Mouse (Mus musculus) heart, adult 8-10 months (tissue): ENCODE measurements at regions not wholly inside any gene's neighbourhood (a gene's known extent, or its start where the extent isn't known, plus 50 kb on each side); places are given as distances from the start of the nearest gene placed in this dataset.

Experiments
- DNase-seq: peaks from one replicate; pipeline ENCODE4 v3.0.0; 2022; ENCODE audit warnings: low spot score

- DNase-seq, result peak; percentile 59
Observed at GRCm38 (mm10) chr2:61453490-61454281, 124.7 kb upstream of the Tank start.

DNA sequence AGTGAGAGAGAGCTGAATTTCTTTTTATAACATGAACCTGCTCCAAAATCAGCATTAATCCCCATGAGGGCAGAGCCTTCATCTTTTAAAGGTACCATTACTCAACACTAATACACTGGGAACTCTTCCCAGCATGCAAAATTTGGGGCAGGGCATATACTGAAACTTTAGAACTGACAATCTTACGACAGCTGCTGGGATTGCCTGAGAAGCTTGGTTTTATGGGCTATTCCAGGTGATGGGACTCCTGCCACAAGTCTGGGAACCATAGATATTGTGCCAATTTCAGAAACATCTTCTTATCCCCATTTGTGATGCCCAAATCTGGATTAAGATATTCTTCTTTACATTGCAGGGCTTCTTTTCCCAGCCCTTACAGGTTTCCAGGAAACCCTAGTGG is 125.8 kb upstream of the Tank start:
- no peak for DNase-seq

DNA sequence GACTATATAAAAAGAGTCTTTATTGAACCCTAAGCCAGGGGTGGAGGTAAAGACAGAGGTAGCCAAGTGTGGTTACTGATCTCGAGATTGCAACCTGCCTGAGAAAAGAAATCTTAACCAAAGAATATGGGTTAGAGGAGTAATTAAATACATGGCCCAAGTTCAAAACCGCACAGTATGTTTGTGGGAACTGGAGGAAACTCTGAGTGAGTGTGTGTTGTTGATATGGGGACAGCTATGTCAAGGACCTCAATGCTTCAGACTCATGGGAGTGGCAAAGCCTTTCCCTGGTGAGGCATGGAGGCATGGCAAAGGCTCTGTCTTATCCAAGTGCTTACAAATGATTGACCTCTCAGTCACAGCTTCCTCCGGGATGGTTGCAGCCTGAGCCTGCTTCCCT is 127.7 kb upstream of the Tank start:
- no peak for DNase-seq

- no peak for DNase-seq
Observed at GRCm38 (mm10) chr2:61436591-61436990, 141.8 kb upstream of the Tank start.

DNA sequence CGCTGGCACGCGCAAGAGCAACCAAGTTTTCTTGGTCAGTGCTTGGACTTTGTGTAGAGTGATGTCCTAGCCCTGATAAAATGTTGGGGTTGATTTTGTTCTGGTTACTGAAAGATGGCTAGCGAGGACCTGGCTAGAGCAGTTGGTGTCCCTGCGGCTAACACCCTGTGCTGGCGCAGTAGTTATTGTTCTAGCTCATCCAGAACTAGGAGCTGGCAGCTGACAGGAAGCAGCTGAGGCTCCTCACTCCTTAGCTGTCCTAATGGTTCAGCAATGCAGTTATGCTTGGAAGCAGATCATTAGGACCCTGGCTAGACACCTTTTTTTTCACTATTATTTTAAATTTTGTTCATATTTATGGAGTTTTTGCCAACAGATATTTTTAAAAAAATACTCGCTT is 170.5 kb upstream of the Tank start:
- no peak for DNase-seq

DNA sequence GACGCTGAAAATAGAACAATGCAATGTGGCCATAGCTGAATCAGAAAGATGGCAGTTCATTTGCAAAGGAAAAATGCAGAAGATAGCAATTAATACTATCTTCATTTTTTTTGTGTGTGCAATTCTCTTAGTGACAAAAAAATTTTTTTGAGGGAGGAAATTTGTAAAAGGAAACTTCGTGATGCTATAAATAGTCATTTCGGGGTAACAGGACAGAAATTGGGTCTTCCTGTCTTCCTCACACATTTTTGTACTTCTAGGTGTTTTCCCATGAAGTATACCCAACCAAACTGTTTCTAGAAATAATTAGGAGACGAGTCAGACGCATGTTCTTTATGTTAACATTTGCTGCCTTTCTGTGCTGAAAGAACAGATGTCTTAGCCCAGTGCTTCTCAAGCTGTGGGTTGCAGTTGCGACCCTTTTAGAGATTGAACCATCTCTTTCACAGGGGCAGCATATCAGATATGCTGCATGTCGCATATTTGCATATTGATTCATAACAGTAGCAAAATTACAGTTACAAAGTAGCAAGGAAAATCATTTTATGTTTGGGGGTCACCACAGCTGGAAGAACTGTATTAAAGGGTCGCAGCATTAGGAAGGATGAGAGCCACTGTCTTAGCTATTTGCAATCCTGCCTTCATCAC is 172.2 kb upstream of the Tank start:
- DNase-seq, result no peak

DNA sequence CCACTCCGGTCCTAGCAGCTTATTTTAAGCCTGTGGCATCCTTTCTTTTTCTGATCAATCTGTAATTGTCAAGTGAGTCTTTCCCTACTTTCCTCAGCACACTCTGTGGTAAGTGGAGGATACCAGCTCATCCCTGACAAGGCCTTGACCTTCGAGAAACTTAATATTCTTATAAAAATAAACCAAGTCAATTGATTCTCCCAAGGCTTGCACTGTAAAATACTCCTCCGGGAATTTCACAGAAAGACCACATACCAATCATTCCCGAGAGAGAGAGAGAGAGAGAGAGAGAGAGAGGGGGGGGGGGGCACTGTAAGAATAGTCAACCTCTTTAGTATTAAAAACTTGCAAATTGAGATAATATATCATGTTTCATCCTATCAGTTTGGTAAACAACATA is 173.1 kb upstream of the Tank start:
- DNase-seq, result no peak

- DNase-seq, result no peak
Observed at GRCm38 (mm10) chr2:61402588-61403487, 175.5 kb upstream of the Tank start.

DNA sequence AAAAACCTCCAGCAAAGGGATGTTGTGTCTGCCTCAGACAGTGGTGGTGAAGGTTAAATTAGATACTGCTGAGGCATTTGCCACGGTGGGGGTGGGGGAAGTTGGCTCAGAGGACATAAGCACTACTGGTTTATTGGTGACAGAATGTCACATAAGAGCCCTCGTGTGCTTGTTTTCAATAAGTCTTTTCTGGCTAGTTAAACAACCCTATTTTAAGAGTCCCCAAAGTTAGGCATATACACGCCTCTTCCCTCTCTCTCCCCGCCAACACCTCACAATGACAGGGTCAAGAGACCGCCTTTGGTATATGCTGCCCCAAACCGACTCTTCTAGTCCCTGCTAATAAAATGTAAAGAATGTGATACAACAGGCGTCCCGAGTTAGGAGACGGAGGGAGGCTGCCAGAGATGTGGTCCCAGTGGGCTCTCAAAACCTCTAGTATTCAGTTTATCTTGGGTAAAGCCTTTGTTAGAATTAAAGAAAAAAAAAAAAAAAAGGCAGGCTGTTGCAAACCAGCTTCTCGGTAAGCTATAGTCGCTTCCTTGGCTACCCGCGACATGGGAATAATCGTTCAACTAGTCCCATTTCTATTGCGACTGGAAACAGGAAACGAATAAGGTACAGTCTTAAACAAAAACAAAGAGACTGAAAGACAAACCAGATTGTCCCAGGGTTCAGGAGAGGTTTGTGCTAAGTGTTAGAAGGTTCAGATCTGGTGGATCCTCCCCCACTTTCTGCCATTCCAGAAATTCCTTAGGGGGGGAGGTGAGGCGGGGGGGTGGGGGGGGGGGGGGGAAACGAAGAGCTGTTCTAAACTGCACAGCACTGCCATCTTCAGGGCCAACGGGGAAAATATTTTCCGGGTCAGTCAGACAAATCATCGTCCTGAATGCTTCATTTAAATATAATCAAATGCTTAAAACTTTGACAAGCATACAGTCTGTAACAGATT is 176.5 kb upstream of the Tank start:
- peak; percentile 77 for DNase-seq

- DNase-seq, result no peak
Observed at GRCm38 (mm10) chr2:61398633-61399032, 179.8 kb upstream of the Tank start.

- DNase-seq, result no peak
Observed at GRCm38 (mm10) chr2:61389622-61390021, 188.8 kb upstream of the Tank start.

- no peak for DNase-seq
Observed at GRCm38 (mm10) chr2:61389207-61389606, 189.2 kb upstream of the Tank start.

- no peak for DNase-seq
Observed at GRCm38 (mm10) chr2:61387561-61387960, 190.8 kb upstream of the Tank start.

DNA sequence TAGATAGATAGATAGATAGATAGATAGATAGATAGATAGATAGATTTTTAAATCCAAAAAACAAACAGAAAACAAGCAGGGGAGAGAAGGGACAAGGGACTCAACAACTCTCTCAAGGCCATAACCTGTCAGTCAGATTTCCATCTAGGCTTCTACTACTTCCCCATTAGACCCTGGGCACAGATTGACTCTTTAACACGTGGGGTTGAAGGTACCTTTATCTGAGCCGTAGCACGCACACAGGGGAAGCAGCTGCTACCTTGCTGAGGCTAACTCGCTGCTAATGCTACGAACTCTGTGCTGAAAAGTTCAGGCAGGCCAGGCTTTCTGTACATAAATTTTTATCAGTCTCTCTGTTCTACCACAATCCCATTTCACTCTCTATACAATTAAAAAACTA is 191.4 kb upstream of the Tank start:
- DNase-seq, result no peak

- no peak for DNase-seq
Observed at GRCm38 (mm10) chr2:61384467-61384866, 193.9 kb upstream of the Tank start.

- DNase-seq, result no peak
Observed at GRCm38 (mm10) chr2:61383744-61384295, 194.6 kb upstream of the Tank start.

DNA sequence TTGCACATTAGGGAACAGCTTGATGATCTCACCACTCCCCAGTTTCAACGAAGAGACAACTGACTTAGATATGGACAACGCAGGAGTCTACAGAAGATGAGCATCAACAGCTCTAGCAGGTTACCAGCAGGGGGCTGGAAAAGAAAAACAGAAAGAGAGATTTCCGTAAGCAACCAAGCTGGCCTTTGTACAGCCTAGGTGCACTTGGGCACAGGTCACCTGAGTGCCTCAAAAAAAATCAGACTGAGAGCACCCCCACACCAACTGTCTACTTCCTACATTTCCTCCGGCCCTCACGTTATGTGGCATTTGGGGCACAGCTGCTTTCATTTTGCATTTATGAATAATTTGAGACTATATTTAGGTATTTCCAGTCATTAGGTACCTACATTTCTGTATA is 199.3 kb upstream of the Tank start:
- no peak for DNase-seq

GRCm38 (mm10) chr2:61378297-61378696 is 200.1 kb upstream of the Tank start:
- no peak for DNase-seq

DNA sequence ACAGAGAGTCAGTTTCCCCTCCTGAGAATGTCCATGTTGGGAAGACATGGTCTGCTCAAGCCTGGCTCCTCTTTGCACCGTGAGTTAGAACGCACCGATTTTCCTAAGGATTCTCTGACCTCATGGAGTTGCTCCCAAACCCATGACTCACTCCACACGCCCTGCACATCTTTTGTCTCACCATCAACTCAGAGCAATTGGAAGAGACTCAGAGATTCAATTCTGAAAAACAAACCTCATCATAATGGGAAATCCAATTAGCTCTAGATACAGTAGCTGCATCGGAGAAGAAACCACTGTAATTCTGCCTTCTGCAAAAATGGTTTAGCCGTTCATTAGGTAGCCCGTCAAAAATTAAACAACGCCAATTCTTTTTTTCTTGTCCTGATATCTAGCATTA is 200.6 kb upstream of the Tank start:
- no peak for DNase-seq

DNA sequence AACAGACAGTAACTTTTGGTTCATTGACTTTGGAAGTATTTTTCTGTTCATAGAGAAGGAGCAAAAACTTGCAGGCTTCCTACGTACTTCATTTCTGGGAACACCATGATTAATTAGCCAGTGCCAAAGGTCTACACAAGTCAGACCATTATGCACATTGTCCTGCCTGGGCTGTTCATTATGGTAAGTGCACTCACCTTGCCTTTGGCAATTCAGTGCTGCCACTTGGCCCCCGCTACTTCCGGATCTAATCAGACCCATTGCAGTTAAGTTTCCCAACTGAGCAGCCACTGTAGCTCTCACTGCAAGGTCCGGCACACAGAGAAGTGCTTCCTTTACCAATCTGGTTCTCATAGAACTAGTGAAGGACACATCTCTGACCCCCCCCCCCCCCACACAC is 215.8 kb upstream of the Tank start:
- no peak for DNase-seq

- no peak for DNase-seq
Observed at GRCm38 (mm10) chr2:61361394-61361793, 217.0 kb upstream of the Tank start.
